Mouse (Mus musculus) ovary, adult 10 weeks (tissue): ENCODE data around the gene Reg4. TPM values are rescaled to one million over a fixed set of nuclear protein-coding genes. Genes with fewer than 3 reads are reported as not detected.

ENCODE experiments used
- polyA plus RNA-seq: library from polyadenylated mRNA; stranded (reverse); fragments of 350-450 nt; fragmentation: Illumina TruSeq; extraction: RNeasy Lipid Tissue Mini Kit (QIAGEN cat#74804); gene quantifications from one replicate; pipeline ENCODE4 v1.2.3, GENCODE M21; 2014

Reg4 gene
- polyA plus RNA-seq = not detected

DNA sequence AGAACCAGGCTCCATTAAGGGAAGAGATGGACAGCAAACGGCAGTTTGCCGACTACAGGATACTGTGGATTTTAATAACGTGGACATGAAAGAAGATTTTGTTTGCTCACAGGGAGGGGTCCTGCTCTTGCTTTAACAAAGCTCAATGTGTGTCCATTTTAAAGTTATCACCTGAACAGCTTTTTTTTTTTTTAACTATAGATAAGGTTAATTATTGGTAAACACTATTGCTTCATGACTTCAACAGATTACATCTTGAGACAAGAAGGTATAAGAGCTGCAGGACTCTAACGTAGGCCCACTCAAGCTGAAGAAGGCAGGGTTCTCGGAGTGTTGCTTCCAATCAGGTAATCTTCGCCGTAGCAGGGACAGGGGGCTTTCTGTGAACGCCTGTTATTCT is at the start of gene Reg4:
Reg4 (plus strand) TSS at position 301 of the 400 bp plus-strand sequence.

DNA sequence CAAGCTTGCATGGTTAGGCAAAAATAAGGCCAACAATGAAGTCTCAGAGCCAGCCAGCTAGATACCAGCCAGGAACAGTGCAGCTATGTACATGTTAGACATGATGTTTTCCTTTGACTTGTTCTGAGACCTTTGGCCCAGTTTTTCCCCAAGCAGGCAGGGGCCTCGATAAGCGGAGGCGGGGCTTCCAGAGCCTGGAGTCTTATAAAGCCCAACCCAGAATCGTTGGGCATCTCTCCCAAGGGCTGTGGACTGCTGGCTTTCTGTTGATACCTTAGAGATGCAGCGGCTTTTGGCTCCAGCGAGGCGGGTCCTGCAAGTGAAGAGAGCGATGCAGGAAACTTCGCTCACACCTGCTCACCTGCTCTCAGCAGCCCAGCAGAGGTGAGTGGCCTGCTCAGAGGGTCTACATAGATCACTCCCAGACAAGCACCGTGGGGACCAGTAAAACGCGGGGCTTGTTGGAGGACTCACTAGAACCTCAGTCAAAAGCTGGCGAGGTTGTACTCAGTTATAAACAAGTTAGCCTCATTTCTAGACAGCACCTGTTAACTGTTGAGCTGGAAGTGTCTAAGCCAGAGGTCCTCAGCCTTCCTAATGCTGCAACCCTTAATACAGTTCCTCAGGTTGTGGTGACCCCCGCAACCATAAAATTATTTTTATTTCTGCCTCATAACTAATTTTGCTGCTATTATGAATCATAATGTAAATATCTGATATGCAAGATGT is 58.4 kb downstream of the Reg4 start, which contains the start of gene Hmgcs2:
Hmgcs2 (plus strand) TSS at position 232 of the 729 bp plus-strand sequence.

Other genes with a start within 250 kb of the Reg4 start
- 14.9 TPM for gene Notch2, start 208.6 kb upstream of the Reg4 start, polyA plus RNA-seq
- gene Adam30, start 61.5 kb upstream of the Reg4 start, polyA plus RNA-seq = not detected
- gene Hmgcs2, start 58.3 kb downstream of the Reg4 start, polyA plus RNA-seq = 190 TPM
- 2.3 TPM for gene Phgdh, start 117.8 kb downstream of the Reg4 start, polyA plus RNA-seq
- 9.7 TPM for gene Zfp697, start 160.3 kb downstream of the Reg4 start, polyA plus RNA-seq
- not detected for gene Gm4450, start 235.0 kb downstream of the Reg4 start, polyA plus RNA-seq